Mouse (Mus musculus): ENCODE results near the gene Gab2.

- TF ChIP-seq CTCF (conservative IDR thresholded peaks at IDR 0.05 in 1 of 2, IDR thresholded peaks at IDR 0.05 in 1 of 2; ENCODE audit: low read depth in 2 of 2, low read length in 2 of 2) (no peak), POLR2A (IDR thresholded peaks at IDR 0.05; ENCODE audit: low read depth, low read length) (no peak), ZKSCAN1 (IDR thresholded peaks at IDR 0.05; ENCODE audit: borderline replicate concordance, low read depth, low read length) (peak; percentile 26; the same call in 1 of the 2 replicates), HCFC1 (IDR thresholded peaks at IDR 0.05; ENCODE audit: low read depth, low read length) (no peak), BHLHE40 (IDR thresholded peaks at IDR 0.05; ENCODE audit: low read depth, low read length) (no peak), ZMIZ1 (IDR thresholded peaks at IDR 0.05; ENCODE audit: low read depth, low read length) (no peak), E2F4 (IDR thresholded peaks at IDR 0.05; ENCODE audit: insufficient replicate concordance, low read depth, low read length) (no peak), MAFK (IDR thresholded peaks at IDR 0.05; ENCODE audit: insufficient replicate concordance, low read length) (no peak), MEF2A (IDR thresholded peaks at IDR 0.05; ENCODE audit: borderline replicate concordance, low read depth, low read length) (no peak), KAT2A (IDR thresholded peaks at IDR 0.05; ENCODE audit: insufficient replicate concordance, low read length) (no peak), JUND (conservative IDR thresholded peaks at IDR 0.05; ENCODE audit: low read depth, low read length) (no peak), MYC (IDR thresholded peaks at IDR 0.05; ENCODE audit: low read depth, low read length) (no peak)
These were observed 259.8 kb downstream of the Gab2 start for GRCm38 (mm10) chr7:97340907-97341849.
